Mouse (Mus musculus) heart, embryonic 15.5 days (tissue): ENCODE measurements around the gene Creb3l2. TPM values are rescaled to one million over a fixed set of nuclear protein-coding genes. Genes with fewer than 3 reads are reported as not detected.
"Not testable (repeated sequence)": the region's sequence is repeated elsewhere in the genome, so short reads cannot be mapped to it uniquely, and the experiment has no call there.

Experiments
- ATAC-seq: fragments of 200-750 bp; cut with Nextera tagmentation; replicated peaks from 2 replicates; pipeline ENCODE4 v1.8.0; 2017; ENCODE audit warnings: low read depth, moderate TSS enrichment; ENCODE audit not compliant: insufficient number of reproducible peaks, insufficient read depth, low FRiP score
- H3K27ac ChIP-seq: fragments of 300-500 bp; sonication (generic); 2 replicates; pipeline ENCODE4 v1.5.1; 2015; ENCODE audit warnings: mild to moderate bottlenecking, inconsistent platforms
- H3K27me3 ChIP-seq: fragments of 300-500 bp; sonication (generic); 2 replicates; pipeline ENCODE4 v1.6.1; 2015; ENCODE audit warnings: inconsistent platforms
- H3K36me3 ChIP-seq: fragments of 300-500 bp; sonication (generic); 2 replicates; pipeline ENCODE4 v1.6.1; 2015; ENCODE audit warnings: mild to moderate bottlenecking, inconsistent platforms
- H3K4me1 ChIP-seq: fragments of 300-500 bp; sonication (generic); replicated peaks from 2 replicates; pipeline ENCODE4 v1.6.1; 2015; ENCODE audit warnings: inconsistent platforms
- H3K4me2 ChIP-seq: fragments of 300-500 bp; sonication (generic); 2 replicates; pipeline ENCODE4 v1.6.1; 2015; ENCODE audit warnings: inconsistent platforms, mild to moderate bottlenecking, moderate library complexity
- H3K4me3 ChIP-seq: fragments of 300-500 bp; sonication (generic); 2 replicates; pipeline ENCODE4 v1.5.1; 2015; ENCODE audit warnings: mild to moderate bottlenecking, inconsistent platforms
- H3K9ac ChIP-seq: fragments of 300-500 bp; sonication (generic); 2 replicates; pipeline ENCODE4 v1.6.1; 2015; ENCODE audit warnings: mild to moderate bottlenecking, inconsistent platforms
- H3K9me3 ChIP-seq: fragments of 300-500 bp; sonication (generic); replicated peaks from 2 replicates; pipeline ENCODE4 v1.6.1; 2016; ENCODE audit warnings: inconsistent platforms
- WGBS: fragments of 180-500 bp; shearing (Covaris S2); methylation state at CpG from one replicate; pipeline ENCODE4 v1.1.7; 2015; ENCODE audit warnings: mixed read lengths; 5-methylcytosine and 5-hydroxymethylcytosine counted together
- polyA plus RNA-seq: library from polyadenylated mRNA; unstranded; fragments of >200 nt; fragmentation: Nextera tagmentation; extraction: Ambion mirVana; gene quantifications from 2 replicates; pipeline ENCODE4 v1.2.1, GENCODE M21; 2015

The Creb3l2 gene
- polyA plus RNA-seq, 1 experiment from 2014 or later = 26.7 TPM

- Histone ChIP-seq H3K27ac (no peak overlapping the region; the same call in 1 of the 2 replicates), H3K4me1 (peaks cover 84% of the 10 kb centered on the region), H3K27me3 (no peaks in the 10 kb centered on the region), H3K4me2 (no peak overlapping the region), H3K9me3 (no peaks in the 10 kb centered on the region), H3K9ac (no peak overlapping the region), H3K36me3 (no peaks in the 10 kb centered on the region), H3K4me3 (no peak overlapping the region)
- 55% methylated on average over 6 of the region's 6 CpGs for WGBS
- ATAC-seq = no peak
These were observed 48.7 kb downstream of the Creb3l2 start for GRCm38 (mm10) chr6:37393263-37393662.

- peak overlapping the region; percentile 75 for H3K27ac ChIP-seq
- 82% methylated on average over 6 of the region's 6 CpGs for WGBS
- H3K9me3 ChIP-seq = no peaks in the 10 kb centered on the region
- H3K9ac ChIP-seq = no peak overlapping the region
- H3K4me1 ChIP-seq = peaks cover 84% of the 10 kb centered on the region
- no peak overlapping the region for H3K4me2 ChIP-seq
- ATAC-seq = no peak
- no peaks in the 10 kb centered on the region for H3K36me3 ChIP-seq
- no peaks in the 10 kb centered on the region for H3K27me3 ChIP-seq
- no peak overlapping the region for H3K4me3 ChIP-seq
These were observed 49.7 kb downstream of the Creb3l2 start for GRCm38 (mm10) chr6:37392262-37392661.

GRCm38 (mm10) chr6:37391313-37391712 lies 50.6 kb downstream of the Creb3l2 start:
- Histone ChIP-seq H3K9ac (no peak overlapping the region), H3K27ac (peak overlapping the region; percentile 75), H3K36me3 (no peaks in the 10 kb centered on the region), H3K4me2 (no peak overlapping the region), H3K4me3 (no peak overlapping the region), H3K27me3 (no peaks in the 10 kb centered on the region), H3K4me1 (peaks cover 81% of the 10 kb centered on the region), H3K9me3 (no peaks in the 10 kb centered on the region)
- ATAC-seq = no peak
- 47% methylated on average over 7 of the region's 7 CpGs for WGBS

- Histone ChIP-seq H3K9me3 (no peaks in the 10 kb centered on the region), H3K4me3 (no peak overlapping the region), H3K27me3 (no peaks in the 10 kb centered on the region), H3K36me3 (no peaks in the 10 kb centered on the region), H3K27ac (peak overlapping the region; percentile 75), H3K4me2 (peak overlapping the region; percentile 12; the same call in 1 of the 2 replicates), H3K4me1 (peaks cover 84% of the 10 kb centered on the region), H3K9ac (no peak overlapping the region)
- WGBS = 27% methylated on average over 8 of the region's 8 CpGs
- peak; percentile 86 for ATAC-seq
These were observed 53.0 kb downstream of the Creb3l2 start for GRCm38 (mm10) chr6:37388960-37389359.

- Histone ChIP-seq H3K9me3 (no peaks in the 10 kb centered on the region), H3K9ac (no peak overlapping the region), H3K27ac (peak overlapping the region; percentile 75), H3K27me3 (no peaks in the 10 kb centered on the region), H3K4me2 (peak overlapping the region; percentile 12; the same call in 1 of the 2 replicates), H3K36me3 (no peaks in the 10 kb centered on the region), H3K4me1 (peaks cover 86% of the 10 kb centered on the region), H3K4me3 (no peak overlapping the region)
- no peak for ATAC-seq
- WGBS = 37% methylated on average over 6 of the region's 6 CpGs
These were observed 53.4 kb downstream of the Creb3l2 start for GRCm38 (mm10) chr6:37388501-37388900.

- H3K27me3 ChIP-seq = no peaks in the 10 kb centered on the region
- H3K36me3 ChIP-seq = no peaks in the 10 kb centered on the region
- peaks cover 81% of the 10 kb centered on the region for H3K4me1 ChIP-seq
- H3K9ac ChIP-seq = no peak overlapping the region
- no peak overlapping the region for H3K4me2 ChIP-seq
- peak overlapping the region; percentile 39; the same call in 1 of the 2 replicates for H3K27ac ChIP-seq
- WGBS = 76% methylated on average over 4 of the region's 4 CpGs
- H3K4me3 ChIP-seq = no peak overlapping the region
- H3K9me3 ChIP-seq = no peaks in the 10 kb centered on the region
- no peak for ATAC-seq
These were observed 54.7 kb downstream of the Creb3l2 start for GRCm38 (mm10) chr6:37387281-37387680.

GRCm38 (mm10) chr6:37385602-37386285 lies 56.2 kb downstream of the Creb3l2 start:
- no peaks in the 10 kb centered on the region for H3K36me3 ChIP-seq
- ATAC-seq = no peak
- H3K4me2 ChIP-seq = no peak overlapping the region
- H3K4me1 ChIP-seq = peaks cover 66% of the 10 kb centered on the region
- H3K9me3 ChIP-seq = no peaks in the 10 kb centered on the region
- no peaks in the 10 kb centered on the region for H3K27me3 ChIP-seq
- no peak overlapping the region for H3K9ac ChIP-seq
- H3K4me3 ChIP-seq = no peak overlapping the region
- H3K27ac ChIP-seq = no peak overlapping the region; the same call in 1 of the 2 replicates
- 73% methylated on average over 2 of the region's 2 CpGs for WGBS

- ATAC-seq = no peak
- H3K4me2 ChIP-seq = no peak overlapping the region
- peaks cover 16% of the 10 kb centered on the region for H3K36me3 ChIP-seq
- no peak overlapping the region for H3K27ac ChIP-seq
- 85% methylated on average over 6 of the region's 6 CpGs for WGBS
- no peaks in the 10 kb centered on the region for H3K27me3 ChIP-seq
- no peak overlapping the region for H3K4me3 ChIP-seq
- H3K4me1 ChIP-seq = peaks cover 43% of the 10 kb centered on the region
- no peaks in the 10 kb centered on the region for H3K9me3 ChIP-seq
- no peak overlapping the region for H3K9ac ChIP-seq
These were observed 59.2 kb downstream of the Creb3l2 start for GRCm38 (mm10) chr6:37382761-37383160.

- H3K4me1 ChIP-seq = peaks cover 25% of the 10 kb centered on the region
- H3K4me2 ChIP-seq = no peak overlapping the region
- H3K27ac ChIP-seq = no peak overlapping the region
- no peaks in the 10 kb centered on the region for H3K9me3 ChIP-seq
- 74% methylated on average over 12 of the region's 12 CpGs for WGBS
- no peak overlapping the region for H3K9ac ChIP-seq
- no peak for ATAC-seq
- no peaks in the 10 kb centered on the region for H3K27me3 ChIP-seq
- peaks cover 17% of the 10 kb centered on the region for H3K36me3 ChIP-seq
- no peak overlapping the region for H3K4me3 ChIP-seq
These were observed 63.9 kb downstream of the Creb3l2 start for GRCm38 (mm10) chr6:37377836-37378580.

GRCm38 (mm10) chr6:37377387-37377786 lies 64.6 kb downstream of the Creb3l2 start:
- not testable (repeated sequence) for H3K27me3 ChIP-seq, H3K9ac ChIP-seq, H3K9me3 ChIP-seq, H3K4me2 ChIP-seq, H3K27ac ChIP-seq, ATAC-seq, H3K4me3 ChIP-seq
- H3K36me3 ChIP-seq = peaks cover 17% of the 10 kb centered on the region
- WGBS = 77% methylated on average over 3 of the region's 3 CpGs
- peaks cover 22% of the 10 kb centered on the region for H3K4me1 ChIP-seq

GRCm38 (mm10) chr6:37375452-37375851 lies 66.5 kb downstream of the Creb3l2 start:
- peaks cover 17% of the 10 kb centered on the region for H3K36me3 ChIP-seq
- H3K4me2 ChIP-seq = no peak overlapping the region
- H3K9me3 ChIP-seq = no peaks in the 10 kb centered on the region
- peaks cover 27% of the 10 kb centered on the region for H3K4me1 ChIP-seq
- H3K27ac ChIP-seq = 0 out of 2 replicates have a peak overlapping the region, but pooled peaks have one; percentile 35
- H3K9ac ChIP-seq = no peak overlapping the region
- 68% methylated on average over 10 of the region's 10 CpGs for WGBS
- no peak for ATAC-seq
- H3K27me3 ChIP-seq = no peaks in the 10 kb centered on the region
- no peak overlapping the region for H3K4me3 ChIP-seq
